Comparison of ENCODE assay signal across 8 mouse cellular contexts in genomic region chr9:41736881-41737280, GRCm38 (mm10).
DNase-seq lines count a peak whose midpoint lies in the region; ATAC-seq and TF ChIP-seq lines count a peak whose summit lies in the region.

No protein-coding gene starts in this region.

- TF ChIP-seq POLR2A in myocyte (IDR thresholded peaks at IDR 0.05; ENCODE audit: insufficient read length, low read depth), result no peak

- H3K27ac ChIP-seq in layer of hippocampus, adult 2 months, result peak overlapping the region; percentile 96
- H3K27ac ChIP-seq in embryonic facial prominence, embryonic 13.5 days, result peak overlapping the region; percentile 96
- H3K27ac ChIP-seq in hindbrain, embryonic 16.5 days (ENCODE audit: low read depth, low read length), result peak overlapping the region; percentile 97

- no peak for ATAC-seq in embryonic facial prominence, embryonic 13.5 days (ENCODE audit: insufficient number of reproducible peaks, insufficient read depth, low FRiP score, low TSS enrichment, low read depth)
- ATAC-seq in hindbrain, embryonic 16.5 days, result no peak
- ATAC-seq in erythroid progenitor cell, adult 5-6 weeks (replicated peaks; ENCODE audit: low FRiP score, poor library complexity, severe bottlenecking), result no peak

- H3K36me3 ChIP-seq in embryonic facial prominence, embryonic 13.5 days, result no peaks in the 10 kb centered on the region
- no peaks in the 10 kb centered on the region for H3K36me3 ChIP-seq in hindbrain, embryonic 16.5 days (ENCODE audit: control insufficient read depth, insufficient read depth, low read length)
- no peaks in the 10 kb centered on the region for H3K36me3 ChIP-seq in myocyte (ENCODE audit: control insufficient read depth, insufficient read depth)

- H3ac ChIP-seq in myocyte (ENCODE audit: control insufficient read depth, insufficient read length), result no peak overlapping the region

- H3K9me3 ChIP-seq in embryonic facial prominence, embryonic 13.5 days, result no peaks in the 10 kb centered on the region
- H3K9me3 ChIP-seq in hindbrain, embryonic 16.5 days (ENCODE audit: control insufficient read depth, low read length), result no peaks in the 10 kb centered on the region

- H3K4me3 ChIP-seq in layer of hippocampus, adult 2 months, result peak overlapping the region; percentile 55
- H3K4me3 ChIP-seq in embryonic facial prominence, embryonic 13.5 days, result peak overlapping the region; percentile 34
- H3K4me3 ChIP-seq in hindbrain, embryonic 16.5 days (ENCODE audit: low read length), result peak overlapping the region; percentile 40
- peak overlapping the region; percentile 12 for H3K4me3 ChIP-seq in myocyte

- no peaks in the 10 kb centered on the region for H3K27me3 ChIP-seq in embryonic facial prominence, embryonic 13.5 days
- no peaks in the 10 kb centered on the region for H3K27me3 ChIP-seq in hindbrain, embryonic 16.5 days (replicated peaks; ENCODE audit: control insufficient read depth, insufficient read depth, low read length)
- H3K27me3 ChIP-seq in myocyte (ENCODE audit: control insufficient read depth, insufficient read depth, insufficient read length), result no peaks in the 10 kb centered on the region

- WGBS in embryonic facial prominence, embryonic 13.5 days, result 12% methylated on average over 6 of the region's 6 CpGs
- WGBS in hindbrain, embryonic 16.5 days, result 9% methylated on average over 6 of the region's 6 CpGs

- H3K4me2 ChIP-seq in embryonic facial prominence, embryonic 13.5 days, result peak overlapping the region; percentile 64
- peak overlapping the region; percentile 72 for H3K4me2 ChIP-seq in hindbrain, embryonic 16.5 days (ENCODE audit: low read length)
- peak overlapping the region; percentile 74 for H3K4me2 ChIP-seq in myocyte (ENCODE audit: low read depth)

- H3K79me2 ChIP-seq in myocyte (ENCODE audit: control insufficient read depth, insufficient read depth), result no peaks in the 10 kb centered on the region

- peaks cover 25% of the 10 kb centered on the region for H3K4me1 ChIP-seq in embryonic facial prominence, embryonic 13.5 days
- H3K4me1 ChIP-seq in hindbrain, embryonic 16.5 days (ENCODE audit: control insufficient read depth, insufficient read depth, low read depth, low read length), result peaks cover 13% of the 10 kb centered on the region

- no peak for TF ChIP-seq CTCF in layer of hippocampus, adult 2 months (conservative IDR thresholded peaks at IDR 0.05)

- no peak for DNase-seq in layer of hippocampus, adult 2 months (ENCODE audit: low spot score in 2 of 2)
- DNase-seq in layer of hippocampus, postnatal 36 days, result no peak
- DNase-seq in thymus, postnatal 4 days, result no peak
- no peak for DNase-seq in layer of hippocampus, postnatal 25 days (ENCODE audit: extremely low spot score in 1 of 2, low spot score in 1 of 2)

- peak overlapping the region; percentile 68 for H3K9ac ChIP-seq in embryonic facial prominence, embryonic 13.5 days
- H3K9ac ChIP-seq in hindbrain, embryonic 16.5 days (ENCODE audit: low read depth, low read length), result peak overlapping the region; percentile 66

TF ChIP-seq in myocyte, 11 proteins besides CTCF, POLR2A, EP300 and RAD21:
- TF ChIP-seq REST (IDR thresholded peaks at IDR 0.05; ENCODE audit: insufficient read depth, insufficient read length), result no peak
- 0 out of 2 replicates have a peak, but pooled peaks have one; percentile 15 for TF ChIP-seq CEBPB (IDR thresholded peaks at IDR 0.05; ENCODE audit: insufficient read depth, poor library complexity, severe bottlenecking)
- no peak for TF ChIP-seq MYOG (IDR thresholded peaks at IDR 0.05; ENCODE audit: control insufficient read depth in 1 of 3, insufficient read depth in 1 of 3, insufficient read length in 2 of 3, low read depth in 2 of 3)
- TF ChIP-seq TCF12 (IDR thresholded peaks at IDR 0.05; ENCODE audit: insufficient read depth, poor library complexity, severe bottlenecking), result no peak
- no peak for TF ChIP-seq POLR2AphosphoS2 (IDR thresholded peaks at IDR 0.05; ENCODE audit: insufficient read length, low read depth)
- no peak for TF ChIP-seq MYOD1 (IDR thresholded peaks at IDR 0.05; ENCODE audit: control insufficient read depth in 1 of 3, insufficient read length in 2 of 3, low read depth in 2 of 3)
- TF ChIP-seq USF1 (IDR thresholded peaks at IDR 0.05; ENCODE audit: low read depth), result no peak
- no peak for TF ChIP-seq TCF3 (IDR thresholded peaks at IDR 0.05; ENCODE audit: insufficient read length, low read depth)
TF ChIP-seq in myocyte: peak in this region for 1.
